Mouse (Mus musculus) brain, embryonic 14.5 days (tissue): ENCODE results near the gene Wrap53. TPM values are rescaled to one million over a fixed set of nuclear protein-coding genes. Genes with fewer than 3 reads are reported as not detected.

Source experiments
- DNase-seq: peaks from one replicate; pipeline ENCODE4 v3.0.0-alpha.2; 2011; ENCODE audit warnings: low read depth
- CTCF ChIP-seq: fragments of 200-500 bp; IDR thresholded peaks from 2 replicates; pipeline ENCODE4 v1.5.1; 2012; ENCODE audit warnings: inconsistent platforms, mild to moderate bottlenecking, moderate library complexity, borderline replicate concordance; ENCODE audit not compliant: insufficient read depth, insufficient read length; ENCODE audit errors: extremely low read depth
- POLR2A ChIP-seq: fragments of 200-500 bp; IDR thresholded peaks from 2 replicates; pipeline ENCODE4 v1.6.1; 2012; ENCODE audit warnings: mild to moderate bottlenecking, inconsistent platforms, borderline replicate concordance; ENCODE audit not compliant: poor library complexity, insufficient read depth, insufficient read length, severe bottlenecking; ENCODE audit errors: extremely low read depth
- polyA plus RNA-seq: library from polyadenylated mRNA; depleted of rRNA; stranded (reverse); fragments of >200 nt; gene quantifications from 2 replicates; pipeline ENCODE4 v1.2.3, GENCODE M21; 2012; rRNA removed

Gene Wrap53
- polyA plus RNA-seq, 1 experiment: 20.9 TPM

- TF ChIP-seq POLR2A (no peak), CTCF (no peak)
- peak; percentile 52 for DNase-seq
These were observed 60.1 kb downstream of the Wrap53 start for GRCm38 (mm10) chr11:69519976-69520375.

GRCm38 (mm10) chr11:69516661-69517060 lies 63.4 kb downstream of the Wrap53 start:
- DNase-seq: no peak
- TF ChIP-seq POLR2A (no peak), CTCF (no peak)

GRCm38 (mm10) chr11:69516151-69516640 lies 63.9 kb downstream of the Wrap53 start:
- DNase-seq: no peak

GRCm38 (mm10) chr11:69513840-69514239 lies 66.2 kb downstream of the Wrap53 start:
- TF ChIP-seq CTCF: peak; percentile 79; the same call in 1 of the 2 replicates
- no peak for TF ChIP-seq POLR2A
- DNase-seq: peak; percentile 90

More at GRCm38 (mm10) chr11:69516151-69516640, 63.9 kb downstream of the Wrap53 start:
- TF ChIP-seq POLR2A: no peak
- no peak for TF ChIP-seq CTCF

Other genes with a start within 250 kb of the Wrap53 start
- gene Rnf227, start 239.8 kb downstream of the Wrap53 start, polyA plus RNA-seq: 82.8 and 115 TPM in 2 replicates
- gene Chd3, start 210.8 kb downstream of the Wrap53 start, polyA plus RNA-seq: 321 and 358 TPM in 2 replicates
- gene Naa38, start 184.8 kb downstream of the Wrap53 start, polyA plus RNA-seq: 84.1 and 111 TPM in 2 replicates
- 26.7 and 28.7 TPM in 2 replicates for gene Cyb5d1, start 184.6 kb downstream of the Wrap53 start, polyA plus RNA-seq
- 5.7 TPM in 2 replicates for gene Tmem88, start 182.0 kb downstream of the Wrap53 start, polyA plus RNA-seq
- 12.4 and 38.7 TPM in 2 replicates for gene Kdm6b, start 166.6 kb downstream of the Wrap53 start, polyA plus RNA-seq
- gene Dnah2, start 31.1 kb downstream of the Wrap53 start, polyA plus RNA-seq: 4.7 and 5.2 TPM in 2 replicates
- 187 and 206 TPM in 2 replicates for gene Efnb3, start 20.1 kb downstream of the Wrap53 start, polyA plus RNA-seq
- 93.6 and 131 TPM in 2 replicates for gene Trp53, start 104 bp upstream of the Wrap53 start, polyA plus RNA-seq
- gene Atp1b2, start 25.7 kb upstream of the Wrap53 start, polyA plus RNA-seq: 44.3 and 74.7 TPM in 2 replicates
- gene Shbg, start 37.6 kb upstream of the Wrap53 start, polyA plus RNA-seq: 0.08 TPM in 1 of 2 replicates, not detected in the other
- 13.7 and 17.8 TPM in 2 replicates for gene Sat2, start 41.8 kb upstream of the Wrap53 start, polyA plus RNA-seq
- 129 and 151 TPM in 2 replicates for gene Fxr2, start 52.7 kb upstream of the Wrap53 start, polyA plus RNA-seq
- 0.42 TPM in 1 of 2 replicates, not detected in the other for gene Sox15, start 75.1 kb upstream of the Wrap53 start, polyA plus RNA-seq
- gene Mpdu1, start 82.4 kb upstream of the Wrap53 start, polyA plus RNA-seq: 133 and 185 TPM in 2 replicates
- 7.8 and 10.8 TPM in 2 replicates for gene Cd68, start 85.9 kb upstream of the Wrap53 start, polyA plus RNA-seq
- 894 and 1,040 TPM in 2 replicates for gene Eif4a1, start 92.2 kb upstream of the Wrap53 start, polyA plus RNA-seq
- gene Senp3, start 101.8 kb upstream of the Wrap53 start, polyA plus RNA-seq: 139 and 167 TPM in 2 replicates
- gene Tnfsf13, start 105.5 kb upstream of the Wrap53 start, polyA plus RNA-seq: 0.55 and 0.71 TPM in 2 replicates
- gene Tnfsf12, start 115.6 kb upstream of the Wrap53 start, polyA plus RNA-seq: 5.3 and 6.0 TPM in 2 replicates
- 0.77 and 1.2 TPM in 2 replicates for gene Tnfsfm13, start 115.8 kb upstream of the Wrap53 start, polyA plus RNA-seq
- 35.8 and 71.0 TPM in 2 replicates for gene Polr2a, start 178.4 kb upstream of the Wrap53 start, polyA plus RNA-seq
- 0.68 and 1.1 TPM in 2 replicates for gene Slc35g3, start 181.7 kb upstream of the Wrap53 start, polyA plus RNA-seq
- gene Zbtb4, start 185.7 kb upstream of the Wrap53 start, polyA plus RNA-seq: 10.0 and 12.1 TPM in 2 replicates
- 3.0 and 4.2 TPM in 2 replicates for gene Chrnb1, start 215.7 kb upstream of the Wrap53 start, polyA plus RNA-seq
- 20.4 and 20.9 TPM in 2 replicates for gene Fgf11, start 221.6 kb upstream of the Wrap53 start, polyA plus RNA-seq
- 0.30 and 0.36 TPM in 2 replicates for gene Tmem102, start 225.4 kb upstream of the Wrap53 start, polyA plus RNA-seq
- not detected in 2 replicates for gene Gm39566, start 235.0 kb upstream of the Wrap53 start, polyA plus RNA-seq
- not detected in 2 replicates for gene Spem2, start 238.2 kb upstream of the Wrap53 start, polyA plus RNA-seq
- 1.3 and 1.4 TPM in 2 replicates for gene Spem1, start 241.9 kb upstream of the Wrap53 start, polyA plus RNA-seq